Comparison of ENCODE assay signal across 14 mouse cellular contexts in genomic region chr4:138323753-138324152, GRCm38 (mm10). TPM values are rescaled to one million over a fixed set of nuclear protein-coding genes. Genes with fewer than 3 reads are reported as not detected.
DNase-seq lines count a peak whose midpoint lies in the region; ATAC-seq and TF ChIP-seq lines count a peak whose summit lies in the region.
"Had no signal": no experiment of that assay in that cellular context is flagged by ENCODE, and none has a peak within 500 bp of the region (broad histone marks: within the 10 kb centered on the region; RNA-seq: fewer than 3 reads in every experiment).

No protein-coding gene starts in this region.

- intact Hi-C loops in gastrocnemius, adult 2 months (cut with DNase I), result no loop called here
- intact Hi-C loops in gastrocnemius, postnatal 14 days (cut with DNase I; ENCODE audit: low total_unique reads), result no loop called here

- TF ChIP-seq CTCF in gastrocnemius, adult 2 months (IDR thresholded peaks at IDR 0.05), result no peak
- TF ChIP-seq CTCF in lung, postnatal 0 days (IDR thresholded peaks at IDR 0.05), result no peak
- TF ChIP-seq CTCF in lung, adult 2 months (IDR thresholded peaks at IDR 0.05; ENCODE audit: insufficient read depth, low read length), result no peak

- peak overlapping the region; percentile 99 for H3K27ac ChIP-seq in gastrocnemius, adult 2 months
- H3K27ac ChIP-seq in lung, postnatal 0 days (ENCODE audit: low read length), result peak overlapping the region; percentile 43; the same call in 1 of the 2 replicates
- no peak overlapping the region for H3K27ac ChIP-seq in liver, embryonic 16.5 days (ENCODE audit: low read length)
- H3K27ac ChIP-seq: embryonic facial prominence, embryonic 12.5 days; neural tube, embryonic 15.5 days had no signal

- WGBS in lung, postnatal 0 days, result 38% methylated on average over 4 of the region's 4 CpGs
- 27% methylated on average over 4 of the region's 4 CpGs for WGBS in lung, adult 2 months
- WGBS in liver, embryonic 16.5 days (ENCODE audit: insufficient replicate concordance), result 61% methylated on average over 4 of the region's 4 CpGs

- peak; percentile 62 for DNase-seq in gastrocnemius, adult 2 months
- DNase-seq in gastrocnemius, postnatal 14 days, result no peak
- DNase-seq in lung, postnatal 0 days (ENCODE audit: low spot score), result no peak
- no peak for DNase-seq in lung, adult 2 months
- peak; percentile 63 for DNase-seq in testis, postnatal 14 days (ENCODE audit: low spot score)
- DNase-seq in cerebellum, postnatal 25 days, result no peak
- DNase-seq in cerebellum, adult 18-20 months, result no peak
- DNase-seq: B cell, adult 2 months; layer of hippocampus, adult 9-11 months; lung, postnatal 4 days had no signal

- H3K4me2 ChIP-seq in lung, postnatal 0 days (replicated peaks; ENCODE audit: low read depth, low read length), result 0 out of 2 replicates have a peak overlapping the region, but pooled peaks have one; percentile 5
- no peak overlapping the region for H3K4me2 ChIP-seq in liver, embryonic 16.5 days (ENCODE audit: low read depth, low read length)
- H3K4me2 ChIP-seq: embryonic facial prominence, embryonic 12.5 days; neural tube, embryonic 15.5 days had no signal

- no peaks in the 10 kb centered on the region for H3K9me3 ChIP-seq in lung, postnatal 0 days (ENCODE audit: low read length)
- H3K9me3 ChIP-seq in liver, embryonic 16.5 days (replicated peaks; ENCODE audit: control insufficient read depth, low read length), result no peaks in the 10 kb centered on the region
- H3K9me3 ChIP-seq: embryonic facial prominence, embryonic 12.5 days; neural tube, embryonic 15.5 days had no signal

- no peak for TF ChIP-seq POLR2A in lung, adult 2 months (IDR thresholded peaks at IDR 0.05; ENCODE audit: borderline replicate concordance, extremely low read depth, low read depth, low read length)

- H3K4me1 ChIP-seq in lung, postnatal 0 days (ENCODE audit: insufficient read depth, low read depth, low read length), result no peaks in the 10 kb centered on the region; the same call in 1 of the 2 replicates
- H3K4me1 ChIP-seq in lung, adult 2 months (ENCODE audit: control insufficient read depth, insufficient read depth, low read length), result peaks cover 12% of the 10 kb centered on the region
- H3K4me1 ChIP-seq in liver, embryonic 16.5 days (ENCODE audit: control insufficient read depth, low read depth, low read length), result peaks cover 13% of the 10 kb centered on the region

- H3K36me3 ChIP-seq in lung, postnatal 0 days (ENCODE audit: insufficient read depth, low read length), result no peaks in the 10 kb centered on the region
- no peaks in the 10 kb centered on the region for H3K36me3 ChIP-seq in liver, embryonic 16.5 days (ENCODE audit: control insufficient read depth, insufficient read depth)

- no peak overlapping the region for H3K9ac ChIP-seq in lung, postnatal 0 days (replicated peaks; ENCODE audit: low read depth)
- H3K9ac ChIP-seq in liver, embryonic 16.5 days (ENCODE audit: low read depth, low read length), result 0 out of 2 replicates have a peak overlapping the region, but pooled peaks have one; percentile 14
- H3K9ac ChIP-seq: embryonic facial prominence, embryonic 12.5 days; neural tube, embryonic 15.5 days had no signal

- TF ChIP-seq EP300 in lung, postnatal 0 days (IDR thresholded peaks at IDR 0.05), result no peak

- H3K27me3 ChIP-seq in lung, postnatal 0 days (replicated peaks; ENCODE audit: insufficient read depth, low read length), result no peaks in the 10 kb centered on the region
- no peaks in the 10 kb centered on the region for H3K27me3 ChIP-seq in liver, embryonic 16.5 days (ENCODE audit: control insufficient read depth, insufficient read depth, low read depth, low read length)
- H3K27me3 ChIP-seq: embryonic facial prominence, embryonic 12.5 days; neural tube, embryonic 15.5 days had no signal

- ATAC-seq in lung, postnatal 0 days, result no peak
- no peak for ATAC-seq in liver, embryonic 16.5 days (ENCODE audit: low read depth)

- H3K4me3 ChIP-seq in gastrocnemius, adult 2 months, result peak overlapping the region; percentile 54
- no peak overlapping the region for H3K4me3 ChIP-seq in lung, postnatal 0 days (ENCODE audit: low read depth, low read length)
- H3K4me3 ChIP-seq in lung, adult 2 months (replicated peaks; ENCODE audit: extremely low read depth, low read depth, low read length), result no peak overlapping the region
- no peak overlapping the region for H3K4me3 ChIP-seq in liver, embryonic 16.5 days (ENCODE audit: low read depth, low read length)
- H3K4me3 ChIP-seq: embryonic facial prominence, embryonic 12.5 days; neural tube, embryonic 15.5 days had no signal

RNA-seq across cellular contexts. Expression of gene Pink1, which starts 2.4 kb away (rescaled TPM):
- 100 to 1,000 TPM; 652 to 780 TPM for total RNA-seq in gastrocnemius, adult 2 months (2021)
- 100 to 1,000 TPM; 259 to 277 TPM for total RNA-seq in gastrocnemius, postnatal 14 days (2021)
- 129 and 144 TPM in 2 replicates for polyA plus RNA-seq in lung, postnatal 0 days (2015; fragmentation: Nextera tagmentation; extraction: Ambion mirVana)
- polyA plus RNA-seq in lung, adult 2 months (2012; rRNA removed), result 178 and 182 TPM in 2 replicates
- 32.8 and 39.6 TPM in 2 replicates for polyA plus RNA-seq in liver, embryonic 16.5 days (2015; fragmentation: Nextera tagmentation; extraction: Ambion mirVana)

RNA-seq across cellular contexts. Expression of gene Ddost, which starts 19.2 kb away (rescaled TPM):
- total RNA-seq in gastrocnemius, adult 2 months (2021), result 10 to 100 TPM; 29.1 to 34.3 TPM
- total RNA-seq in gastrocnemius, postnatal 14 days (2021), result 10 to 100 TPM; 51.0 to 59.3 TPM
- 184 and 195 TPM in 2 replicates for polyA plus RNA-seq in lung, postnatal 0 days (2015; fragmentation: Nextera tagmentation; extraction: Ambion mirVana)
- polyA plus RNA-seq in lung, adult 2 months (2012; rRNA removed), result 194 and 198 TPM in 2 replicates
- polyA plus RNA-seq in liver, embryonic 16.5 days (2015; fragmentation: Nextera tagmentation; extraction: Ambion mirVana), result 181 and 185 TPM in 2 replicates

RNA-seq across cellular contexts. Expression of gene Cda, which starts 44.0 kb away (rescaled TPM):
- total RNA-seq in gastrocnemius, adult 2 months (2021), result 1 to 10 TPM in 1 of 2 experiments, under 1 TPM in 1; 0.56 to 1.2 TPM
- 1 to 10 TPM in 1 of 2 experiments, under 1 TPM in 1; 0.55 to 1.9 TPM for total RNA-seq in gastrocnemius, postnatal 14 days (2021)
- polyA plus RNA-seq in lung, postnatal 0 days (2015; fragmentation: Nextera tagmentation; extraction: Ambion mirVana), result 15.6 and 16.0 TPM in 2 replicates
- polyA plus RNA-seq in lung, adult 2 months (2012; rRNA removed), result 2.6 and 2.9 TPM in 2 replicates
- 4.6 and 5.7 TPM in 2 replicates for polyA plus RNA-seq in liver, embryonic 16.5 days (2015; fragmentation: Nextera tagmentation; extraction: Ambion mirVana)
- total RNA-seq: hematopoietic stem cell, adult 5-6 weeks had no signal

Comparison
In these comparisons a context has a peak if more than half of its experiments do, and no peak if none do; other contexts are left out.
1. DNase-seq: peak in gastrocnemius, adult 2 months (single experiment) and testis, postnatal 14 days (single experiment); none in gastrocnemius, postnatal 14 days (single experiment), lung, postnatal 0 days (single experiment), lung, adult 2 months (single experiment), cerebellum, postnatal 25 days (0 of 2) and cerebellum, adult 18-20 months (0 of 2).